Mouse (Mus musculus) naive thymus-derived CD4-positive, alpha-beta T cell, adult 2 months (primary cell): ENCODE data around the gene Vmn1r166.
"Not testable (repeated sequence)": the region's sequence is repeated elsewhere in the genome, so short reads cannot be mapped to it uniquely, and the experiment has no call there.

Experiments
- DNase-seq: peaks from one replicate; pipeline ENCODE4 v3.0.0-alpha.2; 2011; ENCODE audit warnings: low read depth

Vmn1r166 gene

DNA sequence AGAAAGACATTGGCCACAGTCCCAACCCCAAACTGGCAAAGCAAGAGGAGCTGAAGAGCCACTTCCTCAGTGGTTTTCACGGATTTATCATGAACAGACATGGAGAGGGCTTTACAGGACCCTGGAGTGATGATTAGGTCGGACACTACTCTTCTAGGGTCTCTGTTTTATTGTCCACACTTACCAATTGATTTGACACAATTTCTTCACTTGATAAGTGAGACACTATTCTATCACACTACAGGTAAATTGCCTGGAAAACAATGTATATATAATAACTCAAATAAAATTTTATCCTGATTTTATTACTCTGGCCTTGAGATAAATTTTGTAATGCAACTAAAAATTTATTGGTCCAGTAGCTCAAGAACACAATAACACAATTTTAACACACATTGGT lies at the start of gene Vmn1r166:
Vmn1r166 (minus strand) TSS at position 101 of the 400 bp plus-strand sequence.
- DNase-seq = not testable (repeated sequence)

GRCm38 (mm10) chr7:23300892-23301291 lies 49.4 kb upstream of the Vmn1r166 start, which contains the start of gene Nlrp4e:
TSS of gene Nlrp4e (plus strand) at chr7:23301192.
- not testable (repeated sequence) for DNase-seq

GRCm38 (mm10) chr7:23278800-23279199 lies 27.3 kb upstream of the Vmn1r166 start, which contains the start of gene Gm6902:
TSS of gene Gm6902 (minus strand) at chr7:23278900.
- DNase-seq = not testable (repeated sequence)

DNA sequence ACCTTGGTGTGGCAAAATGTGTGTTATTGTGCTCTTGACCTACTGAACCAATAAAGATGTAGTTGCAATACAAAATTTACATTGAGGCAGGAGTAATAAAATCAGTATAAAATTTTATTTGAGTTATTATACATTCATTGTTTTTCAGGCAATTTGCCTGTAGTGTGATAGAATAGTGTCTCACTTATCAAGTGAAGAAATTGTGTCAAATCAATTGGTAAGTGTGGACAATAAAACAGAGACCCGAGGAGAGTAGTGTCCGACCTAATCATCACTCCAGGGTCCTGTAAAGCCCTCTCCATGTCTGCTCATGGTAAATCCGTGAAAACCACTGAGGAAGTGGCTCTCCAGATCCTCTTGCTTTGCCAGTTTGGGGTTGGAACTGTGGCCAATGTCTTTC lies 34.5 kb downstream of the Vmn1r166 start, which contains the start of gene Vmn1r165:
Vmn1r165 (plus strand) TSS at position 301 of the 400 bp plus-strand sequence.
- DNase-seq = not testable (repeated sequence)
